Mouse (Mus musculus): ENCODE measurements around the gene Gamt. TPM values are rescaled to one million over a fixed set of nuclear protein-coding genes. Genes with fewer than 3 reads are reported as not detected.

Gene Gamt
- polyA plus RNA-seq, 1 experiment from 2014 or later = 47.7 TPM

GRCm38 (mm10) chr10:80282481-80283441 lies 21.9 kb upstream of the Gamt start:
- peak overlapping the region; percentile 70 for H3K27ac ChIP-seq
- H3K9ac ChIP-seq = no peak overlapping the region
- peaks cover 25% of the 10 kb centered on the region for H3K4me1 ChIP-seq (replicated peaks)
- no peaks in the 10 kb centered on the region for H3K27me3 ChIP-seq
- no peaks in the 10 kb centered on the region for H3K9me3 ChIP-seq (replicated peaks)
- ATAC-seq (replicated peaks; ENCODE audit: insufficient number of reproducible peaks, insufficient read depth, low FRiP score, low read depth) = no peak
- H3K4me3 ChIP-seq = no peak overlapping the region
- WGBS = 80% methylated on average over 20 of the region's 20 CpGs
- H3K4me2 ChIP-seq = no peak overlapping the region
- H3K36me3 ChIP-seq = peaks cover 78% of the 10 kb centered on the region

- Histone ChIP-seq H3K9me3 (replicated peaks) (no peaks in the 10 kb centered on the region), H3K4me2 (no peak overlapping the region), H3K27ac (peak overlapping the region; percentile 70), H3K36me3 (peaks cover 80% of the 10 kb centered on the region), H3K4me3 (no peak overlapping the region), H3K4me1 (replicated peaks) (peaks cover 25% of the 10 kb centered on the region), H3K9ac (no peak overlapping the region), H3K27me3 (no peaks in the 10 kb centered on the region)
- 65% methylated on average over 8 of the region's 8 CpGs for WGBS
- peak; percentile 44 for ATAC-seq (replicated peaks; ENCODE audit: insufficient number of reproducible peaks, insufficient read depth, low FRiP score, low read depth)
Measured at GRCm38 (mm10) chr10:80281921-80282371, 21.1 kb upstream of the Gamt start.

- Histone ChIP-seq H3K27me3 (no peaks in the 10 kb centered on the region), H3K4me1 (replicated peaks) (peaks cover 25% of the 10 kb centered on the region), H3K4me2 (no peak overlapping the region), H3K9me3 (replicated peaks) (no peaks in the 10 kb centered on the region), H3K36me3 (peaks cover 78% of the 10 kb centered on the region), H3K27ac (peak overlapping the region; percentile 70), H3K4me3 (no peak overlapping the region), H3K9ac (0 out of 2 replicates have a peak overlapping the region, but pooled peaks have one; percentile 19)
- WGBS = 49% methylated on average over 7 of the region's 7 CpGs
- ATAC-seq (replicated peaks; ENCODE audit: insufficient number of reproducible peaks, insufficient read depth, low FRiP score, low read depth) = no peak; the same call in 1 of the 2 replicates
Measured at GRCm38 (mm10) chr10:80281304-80281703, 20.5 kb upstream of the Gamt start.

GRCm38 (mm10) chr10:80279273-80279672 lies 18.5 kb upstream of the Gamt start:
- Histone ChIP-seq H3K4me1 (replicated peaks) (peaks cover 25% of the 10 kb centered on the region), H3K9ac (no peak overlapping the region), H3K4me2 (no peak overlapping the region), H3K27me3 (no peaks in the 10 kb centered on the region), H3K4me3 (no peak overlapping the region), H3K36me3 (peaks cover 77% of the 10 kb centered on the region), H3K9me3 (replicated peaks) (no peaks in the 10 kb centered on the region), H3K27ac (no peak overlapping the region)
- ATAC-seq (replicated peaks; ENCODE audit: insufficient number of reproducible peaks, insufficient read depth, low FRiP score, low read depth) = no peak
- WGBS = 87% methylated on average over 12 of the region's 12 CpGs

DNA sequence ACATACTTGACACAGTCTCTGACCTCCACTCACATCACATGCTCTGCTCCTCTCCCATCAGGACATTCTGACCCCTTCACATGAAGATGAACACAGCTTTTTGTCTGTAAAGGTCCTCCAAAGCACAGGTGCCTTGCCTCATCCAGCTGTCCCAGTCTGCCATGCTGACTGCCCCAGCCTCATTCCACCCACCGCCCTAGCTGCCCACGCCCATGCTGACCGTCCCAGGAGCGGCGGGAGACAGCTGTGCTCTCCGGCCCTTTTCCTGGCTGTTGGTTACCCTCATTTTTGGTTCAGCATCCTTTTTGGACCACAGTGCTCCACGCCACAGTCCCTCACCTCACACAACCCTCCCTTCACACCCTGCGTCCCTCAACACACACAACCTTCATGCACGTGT lies 17.6 kb upstream of the Gamt start:
- H3K9me3 ChIP-seq (replicated peaks) = no peaks in the 10 kb centered on the region
- H3K9ac ChIP-seq = no peak overlapping the region
- no peak overlapping the region for H3K4me3 ChIP-seq
- no peak overlapping the region for H3K4me2 ChIP-seq
- H3K27ac ChIP-seq = no peak overlapping the region
- 90% methylated on average over 9 of the region's 9 CpGs for WGBS
- no peak for ATAC-seq (replicated peaks; ENCODE audit: insufficient number of reproducible peaks, insufficient read depth, low FRiP score, low read depth)
- no peaks in the 10 kb centered on the region for H3K27me3 ChIP-seq
- H3K4me1 ChIP-seq (replicated peaks) = peaks cover 32% of the 10 kb centered on the region
- H3K36me3 ChIP-seq = peaks cover 75% of the 10 kb centered on the region

- Histone ChIP-seq H3K27ac (no peak overlapping the region), H3K4me3 (no peak overlapping the region), H3K9me3 (replicated peaks) (no peaks in the 10 kb centered on the region), H3K27me3 (no peaks in the 10 kb centered on the region), H3K9ac (no peak overlapping the region), H3K36me3 (peaks cover 68% of the 10 kb centered on the region), H3K4me1 (replicated peaks) (peaks cover 31% of the 10 kb centered on the region), H3K4me2 (no peak overlapping the region)
- ATAC-seq (replicated peaks; ENCODE audit: insufficient number of reproducible peaks, insufficient read depth, low FRiP score, low read depth) = no peak
- 81% methylated on average over 5 of the region's 5 CpGs for WGBS
Measured at GRCm38 (mm10) chr10:80276238-80276637, 15.4 kb upstream of the Gamt start.

DNA sequence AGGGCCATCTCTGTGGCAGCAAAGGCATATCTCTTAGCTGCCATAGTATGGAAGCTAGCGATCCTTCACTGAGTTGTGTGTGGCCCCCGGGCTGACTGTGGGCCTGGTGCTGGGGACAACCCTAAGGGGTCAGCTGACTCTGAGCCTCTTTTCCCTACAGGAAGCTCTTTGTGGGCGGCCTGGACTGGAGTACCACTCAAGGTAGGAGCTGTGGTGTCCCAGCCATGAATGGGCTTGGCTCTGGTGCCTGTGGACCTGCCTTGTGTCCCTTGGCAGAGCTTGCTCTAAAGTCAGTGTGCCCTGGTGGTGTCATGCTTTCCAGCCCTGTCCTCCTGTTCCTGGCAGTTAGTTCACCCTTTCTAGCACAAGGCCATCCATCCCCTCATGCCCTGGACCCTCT lies 13.0 kb upstream of the Gamt start:
- ATAC-seq (replicated peaks; ENCODE audit: insufficient number of reproducible peaks, insufficient read depth, low FRiP score, low read depth) = 0 out of 2 replicates have a peak, but pooled peaks have one; percentile 7
- WGBS = 71% methylated on average over 3 of the region's 3 CpGs
- H3K36me3 ChIP-seq = peaks cover 50% of the 10 kb centered on the region
- no peaks in the 10 kb centered on the region for H3K9me3 ChIP-seq (replicated peaks)
- H3K9ac ChIP-seq = no peak overlapping the region
- peaks cover 44% of the 10 kb centered on the region for H3K4me1 ChIP-seq (replicated peaks)
- H3K4me2 ChIP-seq = no peak overlapping the region
- no peak overlapping the region for H3K27ac ChIP-seq
- no peaks in the 10 kb centered on the region for H3K27me3 ChIP-seq
- H3K4me3 ChIP-seq = no peak overlapping the region

- H3K4me1 ChIP-seq (replicated peaks) = peaks cover 63% of the 10 kb centered on the region
- H3K4me2 ChIP-seq = no peak overlapping the region
- peaks cover 36% of the 10 kb centered on the region for H3K36me3 ChIP-seq
- H3K9ac ChIP-seq = no peak overlapping the region; the same call in 1 of the 2 replicates
- no peaks in the 10 kb centered on the region for H3K9me3 ChIP-seq (replicated peaks)
- no peak overlapping the region for H3K27ac ChIP-seq
- no peak for ATAC-seq (replicated peaks; ENCODE audit: insufficient number of reproducible peaks, insufficient read depth, low FRiP score, low read depth)
- WGBS = 88% methylated on average over 8 of the region's 8 CpGs
- no peak overlapping the region for H3K4me3 ChIP-seq
- no peaks in the 10 kb centered on the region for H3K27me3 ChIP-seq
Measured at GRCm38 (mm10) chr10:80271870-80272585, 11.2 kb upstream of the Gamt start.

GRCm38 (mm10) chr10:80271186-80271843 lies 10.5 kb upstream of the Gamt start:
- Histone ChIP-seq H3K4me1 (replicated peaks) (peaks cover 70% of the 10 kb centered on the region), H3K9ac (peak overlapping the region; percentile 18; the same call in 1 of the 2 replicates)
- ATAC-seq (replicated peaks; ENCODE audit: insufficient number of reproducible peaks, insufficient read depth, low FRiP score, low read depth) = no peak

GRCm38 (mm10) chr10:80270734-80271181 lies 9.9 kb upstream of the Gamt start:
- ATAC-seq (replicated peaks; ENCODE audit: insufficient number of reproducible peaks, insufficient read depth, low FRiP score, low read depth) = no peak
- peaks cover 24% of the 10 kb centered on the region for H3K36me3 ChIP-seq
- WGBS = 52% methylated on average over 6 of the region's 6 CpGs

More at GRCm38 (mm10) chr10:80271186-80271843, 10.5 kb upstream of the Gamt start:
- Histone ChIP-seq H3K4me2 (no peak overlapping the region), H3K9me3 (replicated peaks) (no peaks in the 10 kb centered on the region), H3K4me3 (no peak overlapping the region), H3K27me3 (no peaks in the 10 kb centered on the region), H3K36me3 (peaks cover 30% of the 10 kb centered on the region), H3K27ac (no peak overlapping the region)
- 71% methylated on average over 5 of the region's 5 CpGs for WGBS

More at GRCm38 (mm10) chr10:80270734-80271181, 9.9 kb upstream of the Gamt start:
- Histone ChIP-seq H3K4me3 (no peak overlapping the region), H3K27me3 (no peaks in the 10 kb centered on the region), H3K27ac (peak overlapping the region; percentile 8; the same call in 1 of the 2 replicates), H3K4me2 (no peak overlapping the region; the same call in 1 of the 2 replicates), H3K4me1 (replicated peaks) (peaks cover 75% of the 10 kb centered on the region), H3K9me3 (replicated peaks) (no peaks in the 10 kb centered on the region), H3K9ac (0 out of 2 replicates have a peak overlapping the region, but pooled peaks have one; percentile 31)
